Mouse (Mus musculus) testis, postnatal 14 days (tissue): ENCODE data around the gene Camkmt.

Experiments used
- DNase-seq: peaks from one replicate; pipeline ENCODE4 v3.0.0; 2021; ENCODE audit warnings: low spot score

Gene Camkmt

DNA sequence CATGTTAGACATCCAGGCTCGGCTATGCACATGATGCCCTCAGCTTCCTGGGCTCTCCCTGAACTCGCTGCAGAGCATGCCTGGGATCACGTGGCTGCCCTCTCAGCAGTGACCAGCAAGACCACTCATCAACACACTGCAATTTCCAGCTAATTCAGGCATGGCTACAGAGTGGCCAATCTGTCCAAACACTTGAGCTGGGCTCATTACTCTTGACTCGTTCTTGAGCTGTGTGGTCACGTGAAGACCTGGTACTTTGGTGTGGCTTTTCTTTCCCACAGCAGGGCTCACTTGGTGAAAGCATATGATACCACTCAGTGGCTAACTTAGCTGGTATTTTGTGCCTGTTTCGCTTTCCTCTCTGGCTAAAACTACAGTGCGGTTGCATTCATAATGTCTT lies 282.2 kb downstream of the Camkmt start:
- DNase-seq, result no peak

DNA sequence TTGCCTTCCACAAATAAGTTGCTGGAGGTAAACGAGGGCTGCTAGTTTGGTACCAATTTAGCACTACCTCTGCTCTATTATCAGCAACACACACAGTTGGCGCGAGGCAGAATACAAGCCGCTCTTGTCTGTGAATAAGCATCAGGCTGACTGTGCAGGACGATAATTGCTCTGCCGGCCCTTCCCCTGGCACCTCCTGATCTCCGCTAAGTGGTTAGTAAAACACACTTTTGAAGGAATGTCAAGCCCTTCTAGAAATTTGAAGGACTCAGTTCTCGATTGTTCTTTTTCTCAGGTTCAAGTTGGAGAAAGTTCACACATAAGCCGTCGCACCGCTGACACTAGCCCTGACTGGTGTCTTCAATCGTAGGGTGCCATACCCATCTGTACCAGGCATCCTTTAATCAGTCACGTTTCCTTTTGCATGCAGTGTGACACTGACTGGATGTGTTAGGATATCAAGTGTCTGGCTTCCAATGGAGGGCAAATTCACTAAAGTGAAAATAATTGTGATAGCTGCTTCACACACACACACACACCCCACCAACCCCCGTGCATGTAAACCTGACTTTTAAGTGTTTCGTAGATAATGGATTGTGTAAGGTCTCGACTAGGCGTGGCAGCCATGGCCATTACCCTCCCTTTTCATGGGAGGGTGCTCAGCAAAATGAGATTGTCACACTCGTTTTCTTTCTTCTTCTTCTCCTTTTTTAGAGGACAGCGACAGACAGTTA lies 283.9 kb downstream of the Camkmt start:
- DNase-seq, result no peak

DNA sequence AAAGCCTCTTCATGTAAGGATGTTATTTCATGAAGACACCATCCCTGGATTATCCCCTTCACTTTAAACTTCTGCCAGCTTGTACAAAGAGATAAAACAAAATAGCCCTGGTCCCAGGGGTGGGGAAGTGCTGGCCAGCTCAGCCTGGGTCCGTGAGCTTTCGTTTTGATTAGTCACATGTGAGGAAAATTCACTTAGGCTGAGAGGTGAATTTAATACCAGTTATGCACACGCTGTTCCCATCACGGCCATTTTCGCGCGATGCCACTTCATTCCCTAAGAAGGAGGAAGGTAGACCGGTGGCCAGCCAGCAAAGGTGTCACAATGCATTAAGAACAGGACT lies 284.5 kb downstream of the Camkmt start:
- no peak for DNase-seq

DNA sequence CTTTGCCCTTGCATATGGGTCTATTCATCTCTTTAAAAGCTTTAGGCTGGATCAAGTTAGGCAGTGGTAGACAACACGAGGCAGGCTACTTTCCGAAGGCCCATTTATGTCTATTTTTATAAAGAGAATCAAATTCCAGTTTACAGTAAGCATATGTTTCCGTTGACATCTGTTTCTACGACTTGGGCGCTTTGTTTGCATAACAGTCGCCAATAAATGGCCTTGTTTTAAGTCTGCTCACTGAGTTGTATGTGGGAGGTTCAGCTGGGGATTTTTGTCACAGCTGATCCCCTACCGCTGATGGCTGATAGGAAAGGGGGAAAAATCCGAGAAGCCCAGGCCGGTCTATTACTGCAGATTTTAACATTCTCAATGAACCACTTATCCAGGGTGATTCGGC lies 285.2 kb downstream of the Camkmt start:
- DNase-seq, result no peak

DNA sequence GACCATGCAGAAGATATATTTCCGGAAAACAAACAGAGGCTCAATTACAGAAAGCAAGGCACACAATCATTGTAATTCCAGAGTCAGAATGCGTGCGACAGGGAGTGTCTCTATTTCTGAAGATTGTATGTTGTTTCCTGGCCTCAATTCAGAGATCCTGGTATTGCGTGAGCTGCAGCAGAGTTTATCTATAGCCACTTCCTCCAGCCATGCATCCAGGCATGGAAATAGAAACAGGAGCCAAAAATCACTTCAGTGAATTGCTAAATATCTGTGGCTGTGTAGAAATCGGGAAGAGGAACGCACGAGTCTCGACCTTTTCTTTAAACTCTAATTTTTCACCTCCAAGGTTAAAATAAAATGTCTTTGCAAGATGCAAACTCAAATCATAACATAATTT lies 287.1 kb downstream of the Camkmt start:
- no peak for DNase-seq

DNA sequence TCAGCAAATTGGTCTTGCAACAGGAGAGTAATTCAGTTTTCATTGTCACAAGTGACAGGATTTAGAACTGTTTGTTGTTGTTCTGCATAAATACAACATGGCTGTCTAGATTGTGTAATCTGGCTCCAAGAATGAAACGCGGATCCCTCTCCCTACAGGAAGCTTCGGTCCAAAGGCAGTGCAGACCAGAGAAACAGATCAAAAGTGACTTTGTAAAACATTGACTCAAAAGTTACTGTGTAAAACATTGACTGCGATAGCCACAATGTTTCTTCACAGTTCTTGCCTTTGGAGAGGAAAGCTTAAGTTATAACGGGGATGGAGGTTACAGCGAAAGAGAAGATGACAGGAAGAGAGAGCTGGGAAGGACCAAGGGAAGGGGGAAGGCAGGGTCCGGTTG lies 288.7 kb downstream of the Camkmt start:
- DNase-seq, result no peak

DNA sequence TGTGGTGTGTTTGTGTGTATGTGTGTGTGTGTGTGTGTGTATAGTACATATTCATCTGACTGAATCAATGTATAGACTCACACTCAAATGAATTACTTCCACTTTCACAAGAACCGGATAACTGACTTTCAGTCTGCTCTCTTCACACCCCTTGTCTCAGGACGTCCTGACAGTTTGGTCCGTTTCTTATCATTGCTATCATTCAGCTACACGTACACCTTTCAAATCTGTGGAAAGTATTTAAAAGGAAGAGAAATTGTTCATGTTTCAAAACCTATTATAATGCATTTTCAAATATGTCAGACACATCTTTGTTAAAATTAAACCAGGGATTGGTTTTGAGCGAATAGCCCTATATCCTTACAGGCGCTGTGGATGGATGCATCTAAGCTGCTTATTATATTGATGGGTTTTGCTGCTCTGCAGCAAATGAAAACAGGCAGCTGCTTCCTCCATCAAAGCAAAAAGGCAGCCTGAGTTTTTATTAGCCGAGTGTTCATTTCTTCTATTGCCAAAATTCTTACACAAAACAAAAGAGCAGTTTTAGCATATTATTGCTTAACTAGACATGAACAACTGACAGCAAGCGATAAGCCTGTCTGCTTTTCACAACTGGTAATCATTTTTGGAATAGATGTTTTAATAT lies 291.3 kb downstream of the Camkmt start:
- DNase-seq, result no peak

DNA sequence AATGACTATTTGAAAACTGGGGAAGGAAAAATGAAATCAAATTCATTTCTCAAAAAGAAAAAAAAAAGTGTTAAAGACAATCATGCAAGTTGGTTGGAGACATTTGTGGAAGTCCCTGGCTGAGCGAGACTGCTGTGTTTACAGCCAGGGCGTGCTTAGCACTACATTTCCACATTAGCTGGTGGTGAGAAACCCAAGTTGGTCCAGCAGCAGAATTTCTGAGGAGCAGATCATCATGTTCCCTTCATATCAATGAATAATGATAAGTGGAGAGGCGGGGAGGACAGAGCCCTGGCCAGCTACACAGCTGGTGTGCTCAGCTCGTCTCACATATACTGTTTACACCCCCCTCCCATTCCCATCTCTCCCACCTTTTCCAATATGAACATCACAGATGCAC lies 292.0 kb downstream of the Camkmt start:
- peak; percentile 26 for DNase-seq

DNA sequence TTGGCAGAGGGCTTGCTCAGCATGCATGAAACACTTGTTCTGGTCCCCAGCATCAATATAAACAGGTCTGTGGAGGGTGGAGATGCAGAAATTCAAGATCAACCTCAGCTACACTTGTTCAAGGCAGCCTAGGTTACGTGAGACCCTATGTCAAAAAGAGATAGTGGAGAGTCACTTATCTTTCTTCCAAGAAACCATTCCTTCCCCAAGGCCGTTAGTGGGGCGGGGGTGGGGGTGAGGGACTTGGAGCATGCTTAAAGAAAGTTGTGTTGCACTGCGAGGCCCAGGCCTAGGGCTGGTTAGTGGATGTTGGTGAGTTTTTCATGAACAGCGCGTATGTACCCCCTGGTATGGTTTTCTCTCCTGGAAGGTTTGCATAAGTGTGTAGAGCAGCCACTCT lies 292.6 kb downstream of the Camkmt start:
- no peak for DNase-seq

DNA sequence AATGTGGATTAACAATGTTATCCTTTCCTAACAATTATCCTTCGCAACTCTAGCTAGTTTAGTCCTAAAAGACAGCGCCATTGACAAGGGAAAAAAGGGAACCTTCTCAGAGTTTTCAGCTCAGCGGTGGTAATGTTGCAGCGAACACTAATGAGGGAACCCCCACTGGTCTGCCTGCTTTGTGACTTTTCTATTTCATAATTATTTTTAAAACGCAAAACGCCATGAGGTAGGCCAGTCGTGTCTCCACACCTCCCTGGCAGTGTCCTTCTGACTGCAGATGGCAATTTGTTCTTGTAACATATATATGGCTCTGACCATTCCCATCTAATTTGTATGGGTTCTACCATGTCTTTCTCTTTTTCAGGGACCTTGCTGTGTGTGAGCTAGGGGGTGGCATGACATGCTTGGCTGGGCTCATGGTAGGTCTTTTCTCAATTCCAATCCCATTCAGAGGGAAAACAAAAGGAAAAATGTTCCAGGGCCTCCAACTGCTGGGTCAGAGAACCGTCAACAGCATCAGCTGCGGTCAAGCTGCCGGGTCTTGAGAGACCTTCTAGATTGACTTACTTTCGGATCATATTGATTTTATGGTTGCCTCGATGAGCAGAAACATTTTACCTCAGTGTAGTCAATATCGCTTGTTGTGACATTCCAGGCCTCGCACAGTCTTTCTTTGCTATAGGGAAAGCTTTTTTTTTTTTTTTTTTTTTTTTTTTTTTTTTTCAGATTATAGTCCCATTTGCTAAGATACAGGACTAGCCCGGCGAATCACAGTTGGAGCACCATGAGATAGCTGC lies 302.9 kb downstream of the Camkmt start:
- DNase-seq, result no peak

DNA sequence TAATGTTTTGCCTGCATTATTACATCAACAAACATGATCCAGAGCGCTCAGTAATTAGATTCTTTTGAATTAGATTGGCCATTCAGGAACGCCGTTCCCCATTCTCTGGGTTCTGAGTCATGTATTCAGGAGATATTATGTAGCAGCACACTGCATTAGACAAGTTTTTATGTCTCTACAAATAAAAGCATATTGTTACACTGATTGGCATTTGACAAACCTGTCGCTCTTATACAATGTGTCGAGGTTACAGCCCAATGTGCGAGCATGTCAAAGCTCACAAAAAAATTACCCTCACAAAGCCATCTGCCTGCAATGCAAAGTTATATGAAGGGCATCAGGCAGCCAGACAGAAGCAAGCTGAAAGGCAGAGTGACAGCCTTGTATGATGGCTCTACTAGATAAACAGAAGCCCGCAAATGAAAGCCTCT lies 303.6 kb downstream of the Camkmt start:
- no peak for DNase-seq

DNA sequence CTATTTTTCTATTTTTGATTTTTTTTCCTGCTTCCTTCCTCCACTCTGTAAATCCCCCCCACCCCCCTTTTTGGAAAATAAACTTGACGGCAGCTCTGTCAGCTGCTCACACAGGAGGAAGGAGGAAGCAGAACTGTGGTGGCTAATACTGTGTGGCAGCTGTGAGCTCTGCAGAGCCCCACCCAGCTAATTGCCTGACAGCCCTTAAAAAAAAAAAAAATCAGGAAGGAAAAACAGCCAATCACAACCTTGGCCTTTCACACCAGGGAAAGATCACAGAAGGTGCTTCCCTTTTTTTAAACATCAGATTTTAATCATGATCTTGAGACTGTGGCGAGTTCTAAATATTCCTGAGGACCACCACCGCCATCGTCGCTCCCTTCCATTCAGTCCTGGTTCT lies 305.1 kb downstream of the Camkmt start:
- DNase-seq, result no peak

DNA sequence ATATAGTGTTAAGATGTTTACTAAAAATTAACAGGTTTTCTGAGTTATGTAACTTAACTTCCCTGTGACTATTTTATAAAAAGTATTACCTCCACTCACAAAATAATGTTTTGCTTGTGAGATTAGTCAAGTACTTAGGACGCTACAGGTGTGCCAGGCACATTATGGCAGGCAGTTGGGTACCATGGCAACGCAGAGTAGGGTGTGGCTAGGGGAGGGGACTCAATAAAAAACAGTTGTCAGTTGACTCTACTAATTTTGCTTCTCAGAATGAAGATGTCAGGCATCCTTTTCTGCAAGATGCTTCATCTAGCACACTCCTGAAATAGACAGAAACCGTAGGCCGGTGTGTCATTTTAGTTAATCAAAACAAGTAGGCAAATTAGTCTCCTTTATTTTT lies 310.4 kb downstream of the Camkmt start:
- no peak for DNase-seq

DNA sequence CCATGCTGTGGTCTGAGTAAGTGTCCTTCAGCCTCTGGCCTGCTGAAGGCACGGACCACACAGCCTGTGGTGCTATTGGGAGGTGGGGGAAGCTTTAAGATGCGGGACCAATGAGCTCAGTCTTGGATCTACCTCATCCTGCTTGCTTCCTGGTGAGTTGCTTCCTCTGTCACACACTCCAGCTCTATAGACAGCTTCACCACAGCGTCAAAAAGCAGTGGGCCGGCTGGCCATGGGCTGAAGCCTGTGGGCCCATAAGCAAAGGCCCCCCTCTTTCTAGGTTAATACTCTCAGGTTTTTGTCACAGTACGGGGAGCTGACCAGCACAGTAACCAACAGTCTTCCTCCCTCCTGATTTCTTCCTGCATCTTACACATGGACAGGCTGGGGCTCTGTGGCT lies 314.8 kb downstream of the Camkmt start:
- DNase-seq, result no peak

DNA sequence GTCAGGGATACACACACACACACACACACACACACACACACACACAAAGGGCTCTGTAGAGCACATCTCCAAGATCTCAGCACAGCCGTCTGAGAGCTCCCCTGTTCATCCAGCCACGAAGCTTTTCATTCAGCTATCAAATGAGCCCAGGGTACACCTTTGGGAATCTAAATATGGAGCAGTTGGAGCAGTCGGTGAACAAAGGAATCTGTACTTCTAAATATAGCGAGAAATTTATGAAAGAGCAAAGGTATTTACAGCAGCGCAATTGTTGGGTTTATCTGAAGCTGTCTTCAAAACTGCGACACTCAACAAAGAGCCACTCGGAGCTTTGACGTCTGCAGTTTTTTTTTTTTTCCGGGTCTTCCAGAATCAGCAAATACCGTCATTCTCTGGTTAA lies 315.8 kb downstream of the Camkmt start:
- DNase-seq, result no peak

DNA sequence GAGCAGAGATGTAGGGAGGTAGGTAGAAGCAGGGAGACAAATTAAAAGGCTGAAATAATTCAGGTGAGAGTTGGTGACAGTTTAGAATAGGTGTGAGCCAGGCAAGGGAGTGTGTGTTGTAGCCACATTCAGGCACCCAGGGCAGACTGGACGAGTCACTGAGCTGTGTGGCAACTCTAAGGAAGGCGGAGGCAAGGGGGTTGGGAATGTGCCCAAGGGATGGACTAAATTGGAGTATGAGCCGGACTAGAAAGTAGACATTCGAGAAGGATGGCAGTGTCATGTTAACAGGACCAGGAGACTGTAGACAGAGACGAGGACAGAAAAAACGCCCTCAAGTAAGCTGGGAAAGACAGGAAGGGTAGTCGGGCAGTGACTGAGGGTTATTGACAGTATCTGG lies 338.5 kb downstream of the Camkmt start:
- DNase-seq, result no peak

DNA sequence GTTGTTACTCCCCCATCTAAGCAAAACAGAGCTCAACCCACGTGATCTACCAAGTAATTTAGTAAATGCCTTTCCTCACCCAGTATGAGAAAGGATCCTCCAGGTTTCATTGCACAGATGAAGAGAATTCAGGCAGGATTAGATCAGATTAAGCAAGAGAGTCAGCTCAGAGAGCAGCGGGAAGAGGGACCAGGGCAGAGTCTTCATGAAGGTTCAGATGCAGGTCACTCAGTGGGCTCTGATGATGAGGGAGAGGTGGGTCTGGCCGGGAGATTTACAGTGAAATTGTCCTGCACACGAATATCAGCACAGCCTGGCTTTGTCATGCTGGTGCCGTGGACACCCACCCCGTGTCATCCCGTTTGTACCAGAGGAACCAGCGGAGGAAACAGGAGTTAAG lies 342.6 kb downstream of the Camkmt start:
- no peak for DNase-seq

DNA sequence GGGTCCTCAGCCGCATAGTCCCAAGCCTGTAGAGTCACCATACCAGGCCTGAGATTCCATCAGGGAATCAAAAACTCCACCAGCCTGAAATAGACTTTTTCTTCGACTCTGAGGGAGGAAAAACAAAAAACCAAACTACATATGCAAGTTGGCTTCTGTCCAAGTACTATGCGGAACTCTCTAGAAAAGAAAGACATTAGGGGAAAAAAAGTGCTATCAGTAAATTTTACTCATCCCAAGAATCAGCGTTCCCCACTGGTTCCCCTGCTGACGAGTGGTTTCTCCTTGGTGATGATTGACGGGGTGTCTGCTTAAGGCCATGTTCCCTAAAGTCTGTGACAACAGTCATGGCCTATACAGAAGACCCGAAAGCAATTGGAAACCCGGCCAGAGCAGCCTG lies 352.7 kb downstream of the Camkmt start:
- DNase-seq, result no peak

DNA sequence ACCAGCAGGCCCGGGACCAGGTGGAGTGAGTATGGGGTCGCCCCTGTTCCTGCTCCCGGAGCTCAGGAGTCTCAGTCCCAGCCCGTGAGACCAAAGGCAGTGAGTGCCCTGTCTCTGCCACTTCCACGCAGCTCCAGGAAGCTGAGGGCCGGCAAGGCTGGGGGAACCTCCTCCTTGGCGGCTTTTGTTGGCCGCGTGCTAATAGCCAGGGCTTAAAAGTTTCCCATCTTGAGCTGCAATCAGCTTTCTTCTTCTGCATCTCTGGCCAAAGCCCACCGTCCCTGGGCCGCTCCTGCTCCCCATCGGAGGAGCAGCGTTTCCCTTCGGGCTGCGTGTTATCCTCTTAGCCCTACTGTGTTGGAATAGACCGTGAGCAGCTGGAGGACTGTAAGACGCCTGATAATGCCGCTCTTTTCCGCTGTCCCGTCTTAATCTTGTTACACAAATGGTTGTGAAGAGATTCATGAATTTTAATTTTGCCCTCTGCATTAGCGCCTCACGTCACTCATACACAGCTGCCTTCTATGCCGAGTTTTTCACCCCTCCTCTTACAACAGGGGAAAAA lies 364.1 kb downstream of the Camkmt start:
- DNase-seq, result no peak

DNA sequence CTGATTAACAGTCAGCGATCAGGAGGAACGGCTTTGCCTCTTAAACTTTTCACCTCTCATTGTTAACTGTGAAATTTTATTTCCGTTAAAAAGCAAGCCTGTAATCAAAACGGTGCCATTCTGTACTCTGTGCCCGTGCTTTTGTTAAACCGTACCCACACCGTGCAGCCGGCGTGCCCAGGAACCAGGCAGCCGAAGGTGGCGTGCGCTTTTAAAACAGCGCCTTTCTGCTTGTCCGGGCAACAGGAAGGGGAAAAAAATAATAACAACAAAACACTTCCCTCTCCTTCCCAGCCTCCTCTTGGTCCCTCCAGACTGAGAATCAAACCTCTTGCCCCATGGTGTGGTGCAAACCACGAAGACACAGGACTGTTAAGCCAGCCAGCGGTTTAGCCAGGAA lies 364.7 kb downstream of the Camkmt start:
- no peak for DNase-seq

DNA sequence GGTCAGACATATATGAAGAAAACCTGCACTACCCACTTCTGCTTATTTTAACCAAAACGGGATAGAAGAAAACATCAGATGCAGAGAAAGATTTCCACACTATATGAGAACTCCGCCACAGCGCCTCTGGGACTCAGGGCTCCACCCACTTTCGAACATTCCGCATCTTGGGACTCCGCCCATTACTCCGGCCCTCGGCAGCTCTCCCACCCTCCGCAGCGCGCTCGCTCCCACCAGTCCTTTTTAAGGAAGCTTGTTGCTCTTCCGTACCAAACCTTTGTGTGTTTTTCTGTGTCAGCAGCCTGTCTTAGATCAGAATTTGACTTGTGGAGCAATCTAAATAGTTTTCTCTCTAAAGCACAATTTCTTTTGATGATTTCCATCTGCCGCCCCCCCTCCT lies 367.7 kb downstream of the Camkmt start:
- DNase-seq, result peak; percentile 43

DNA sequence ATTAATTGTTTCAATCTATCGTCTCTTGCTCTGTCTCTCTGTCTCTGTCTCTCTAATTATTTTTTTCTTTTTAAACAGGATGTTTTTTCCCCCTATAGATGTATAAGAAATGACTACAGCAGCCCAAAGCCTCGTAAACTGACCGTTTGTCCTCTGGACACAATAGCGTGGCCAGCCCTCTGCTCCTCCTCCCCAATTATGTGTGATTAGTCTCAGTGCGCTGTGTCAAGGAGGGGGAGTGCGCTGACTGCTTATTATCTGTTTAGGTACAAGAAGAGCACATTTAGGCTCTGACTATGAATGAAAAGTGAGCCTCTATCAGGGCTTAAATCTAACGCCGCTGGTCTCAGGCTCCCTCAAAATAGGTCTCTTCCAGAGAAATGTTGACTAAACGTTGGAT lies 368.2 kb downstream of the Camkmt start:
- DNase-seq, result no peak

DNA sequence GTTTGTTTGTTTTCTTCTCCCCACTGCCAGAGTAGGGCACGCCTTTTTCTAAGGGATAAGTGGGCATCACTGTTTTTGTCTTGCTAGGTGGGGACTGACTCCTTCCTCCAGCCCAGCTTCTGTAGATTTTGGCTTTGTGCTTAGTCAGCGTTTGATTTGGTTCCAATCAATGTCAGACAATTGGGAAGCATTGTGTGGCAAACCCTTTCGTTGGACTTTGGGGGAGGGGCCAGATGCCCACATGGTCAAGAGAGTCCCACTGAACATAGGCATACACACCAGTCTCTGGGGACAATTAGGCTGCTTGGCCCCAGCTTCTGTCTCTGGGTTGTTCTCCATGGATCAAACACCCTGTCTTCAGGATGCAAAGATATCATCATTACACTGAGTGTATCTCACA lies 371.2 kb downstream of the Camkmt start:
- no peak for DNase-seq
